Mouse (Mus musculus): ENCODE measurements around the gene Pdzd2.

Gene Pdzd2

GRCm38 (mm10) chr15:12545671-12546070 is 194.1 kb downstream of the Pdzd2 start:
- DNase-seq (ENCODE audit: extremely low read depth, low read depth, low spot score): no peak

GRCm38 (mm10) chr15:12545220-12545619 is 194.5 kb downstream of the Pdzd2 start:
- no peak for DNase-seq (ENCODE audit: extremely low read depth, low read depth, low spot score)

GRCm38 (mm10) chr15:12543686-12544325 is 195.9 kb downstream of the Pdzd2 start:
- no peak for DNase-seq (ENCODE audit: extremely low read depth, low read depth, low spot score)

GRCm38 (mm10) chr15:12542316-12542715 is 197.4 kb downstream of the Pdzd2 start:
- DNase-seq (ENCODE audit: extremely low read depth, low read depth, low spot score): no peak

GRCm38 (mm10) chr15:12539618-12540302 is 200.0 kb downstream of the Pdzd2 start:
- no peak for DNase-seq (ENCODE audit: extremely low read depth, low read depth, low spot score)

GRCm38 (mm10) chr15:12533254-12533653 is 206.5 kb downstream of the Pdzd2 start:
- DNase-seq (ENCODE audit: extremely low read depth, low read depth, low spot score): no peak

- DNase-seq (ENCODE audit: extremely low read depth, low read depth, low spot score): peak; percentile 59
Observed at GRCm38 (mm10) chr15:12532568-12532967, 207.2 kb downstream of the Pdzd2 start.

DNA sequence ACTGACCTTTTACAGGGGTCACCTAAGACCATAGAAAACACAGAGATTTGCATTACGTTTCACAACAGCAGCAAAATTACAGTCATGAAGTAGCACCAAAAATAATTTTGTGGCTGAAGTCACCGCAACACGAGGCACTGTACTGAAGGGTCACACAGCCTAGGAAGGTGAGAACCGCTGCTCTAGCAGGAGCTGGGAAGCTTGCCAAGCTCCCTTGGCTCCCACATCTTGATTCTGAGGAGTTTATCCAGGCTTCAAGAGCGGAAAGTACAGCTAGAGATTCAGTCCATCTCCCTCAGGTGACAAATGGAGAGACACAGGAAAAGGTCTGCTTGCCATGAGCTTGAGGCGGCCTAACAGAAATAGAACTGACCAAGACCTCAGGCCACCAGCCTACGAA is 216.9 kb downstream of the Pdzd2 start:
- DNase-seq (ENCODE audit: extremely low read depth, low read depth, low spot score): no peak

DNA sequence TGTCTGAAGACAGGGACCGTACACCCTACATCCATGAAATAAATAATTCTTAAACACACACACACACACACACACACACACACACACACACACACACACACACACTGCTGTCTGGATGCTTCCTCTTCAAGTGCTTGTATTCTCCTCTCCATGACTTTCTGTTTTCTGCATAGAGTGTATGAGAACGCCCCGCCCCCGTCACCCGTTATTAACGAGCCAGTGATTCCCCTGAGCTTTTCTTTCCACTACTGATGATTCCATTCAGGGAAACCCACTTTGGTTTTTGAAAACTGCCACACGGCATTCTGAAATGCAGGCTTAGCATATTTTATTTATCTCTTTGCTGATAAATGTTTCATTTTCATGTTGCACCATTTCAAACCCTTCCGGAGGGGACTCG is 219.4 kb downstream of the Pdzd2 start:
- no peak for DNase-seq (ENCODE audit: extremely low read depth, low read depth, low spot score)

DNA sequence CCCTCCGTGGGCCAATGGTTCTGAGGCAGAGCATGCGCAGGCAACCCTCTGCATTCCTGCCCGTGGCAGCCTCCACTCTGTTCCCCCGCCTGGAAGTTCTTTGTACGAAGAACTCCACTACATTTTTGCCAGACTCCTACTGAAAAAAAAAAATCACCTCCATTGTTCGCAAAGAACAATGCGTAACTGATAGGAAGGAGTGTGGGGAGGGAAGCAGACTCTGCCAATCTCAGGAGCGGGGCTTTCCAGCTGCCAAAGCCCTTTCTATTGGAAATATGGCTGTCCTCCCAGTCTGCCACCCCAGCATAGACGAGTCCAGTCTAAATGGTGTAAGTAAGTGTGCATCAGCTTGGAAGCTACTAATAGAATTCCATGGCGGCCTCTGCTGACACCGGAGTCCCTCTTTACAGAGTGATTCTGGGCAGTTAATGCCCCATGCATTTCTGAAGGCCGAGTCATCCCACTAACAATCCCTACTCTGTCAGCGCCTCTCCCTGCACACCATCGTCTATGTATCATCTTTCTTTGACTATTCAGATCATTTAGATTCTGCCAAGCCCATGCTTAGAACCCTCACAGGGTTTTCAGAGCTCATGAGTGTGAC is 221.3 kb downstream of the Pdzd2 start:
- DNase-seq (ENCODE audit: extremely low read depth, low read depth, low spot score): no peak

GRCm38 (mm10) chr15:12517314-12517813 is 222.4 kb downstream of the Pdzd2 start:
- DNase-seq (ENCODE audit: extremely low read depth, low read depth, low spot score): no peak

DNA sequence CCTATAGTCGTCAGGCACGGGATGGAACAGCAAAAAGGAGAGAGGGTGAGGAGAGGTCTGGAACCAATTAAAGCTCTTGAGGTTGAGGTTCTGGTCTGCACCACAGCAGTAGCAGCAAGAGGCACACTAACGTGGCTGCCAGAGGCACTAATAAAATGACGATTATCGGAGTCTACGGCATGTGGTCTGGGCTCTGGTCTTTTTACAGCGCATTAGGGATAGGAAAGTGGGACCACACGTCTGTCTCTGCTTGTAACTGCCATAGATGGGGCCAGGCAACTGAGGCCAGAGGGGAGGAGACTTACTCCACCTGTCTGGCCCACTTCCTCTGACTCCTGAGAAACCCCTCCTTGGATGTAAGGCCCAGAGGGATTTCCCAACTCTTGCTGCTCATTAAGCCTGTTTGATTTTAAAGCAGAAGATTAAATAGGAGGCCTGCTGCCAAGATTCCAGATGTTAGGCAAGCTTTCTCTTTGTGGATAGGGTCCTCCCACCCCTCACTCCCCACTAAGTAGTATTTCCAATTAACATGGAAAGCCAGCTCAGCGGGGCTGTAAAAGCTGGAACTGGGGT is 224.4 kb downstream of the Pdzd2 start:
- no peak for DNase-seq (ENCODE audit: extremely low read depth, low read depth, low spot score)

- DNase-seq (ENCODE audit: extremely low read depth, low read depth, low spot score): no peak
Observed at GRCm38 (mm10) chr15:12513526-12513925, 226.2 kb downstream of the Pdzd2 start.

- DNase-seq (ENCODE audit: extremely low read depth, low read depth, low spot score): no peak
Observed at GRCm38 (mm10) chr15:12508765-12509377, 230.9 kb downstream of the Pdzd2 start.

GRCm38 (mm10) chr15:12507523-12507922 is 232.2 kb downstream of the Pdzd2 start:
- DNase-seq (ENCODE audit: extremely low read depth, low read depth, low spot score): no peak

- DNase-seq (ENCODE audit: extremely low read depth, low read depth, low spot score): no peak
Observed at GRCm38 (mm10) chr15:12506514-12506913, 233.2 kb downstream of the Pdzd2 start.

DNA sequence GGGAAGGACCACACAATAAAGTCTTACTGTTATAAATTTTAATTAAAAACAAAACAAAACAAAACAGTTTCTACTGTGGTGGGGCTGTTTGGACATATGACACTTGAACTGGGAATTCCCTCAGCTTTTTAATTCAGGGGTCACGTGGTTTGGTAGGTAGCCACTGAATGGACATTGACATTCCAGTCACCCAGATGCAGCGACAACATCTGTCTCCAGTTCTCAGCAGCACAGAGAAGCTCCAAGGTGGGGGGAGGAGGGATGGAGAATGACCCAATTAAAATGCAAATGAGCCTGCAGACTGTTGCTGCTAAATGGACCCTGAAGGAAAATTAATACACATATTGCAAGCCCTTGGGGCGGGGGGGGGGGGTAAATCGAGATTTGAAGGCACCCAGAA is 233.6 kb downstream of the Pdzd2 start:
- no peak for DNase-seq (ENCODE audit: extremely low read depth, low read depth, low spot score)

GRCm38 (mm10) chr15:12505556-12505955 is 234.2 kb downstream of the Pdzd2 start:
- no peak for DNase-seq (ENCODE audit: extremely low read depth, low read depth, low spot score)

DNA sequence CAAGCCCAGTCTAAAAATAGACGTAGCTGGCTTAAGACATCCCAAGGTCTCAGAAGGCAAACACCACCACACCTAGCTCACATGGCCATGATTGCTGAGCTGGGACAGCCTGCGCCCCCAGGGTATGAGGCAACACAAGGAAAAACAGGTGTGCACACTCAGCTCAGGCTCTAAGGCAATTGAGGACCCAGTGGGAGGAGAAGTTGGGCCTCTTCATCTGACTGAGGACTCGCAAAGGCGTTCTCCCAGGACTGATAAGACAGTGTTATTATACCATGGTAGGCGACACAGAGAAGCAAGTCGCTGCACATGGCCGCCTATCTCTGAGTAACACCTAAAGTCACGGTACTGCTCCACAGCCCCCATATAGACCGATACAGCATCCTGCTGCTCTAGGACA is 235.8 kb downstream of the Pdzd2 start:
- no peak for DNase-seq (ENCODE audit: extremely low read depth, low read depth, low spot score)

GRCm38 (mm10) chr15:12501924-12502548 is 237.7 kb downstream of the Pdzd2 start:
- DNase-seq (ENCODE audit: extremely low read depth, low read depth, low spot score): no peak

GRCm38 (mm10) chr15:12500674-12501073 is 239.1 kb downstream of the Pdzd2 start:
- no peak for DNase-seq (ENCODE audit: extremely low read depth, low read depth, low spot score)

All from fat pad, adult 2 months (tissue).